Mouse (Mus musculus): ENCODE data around the gene Gphn.
A peak's percentile ranks its signal among the peaks of the same experiment; 100 is the strongest.

DNA sequence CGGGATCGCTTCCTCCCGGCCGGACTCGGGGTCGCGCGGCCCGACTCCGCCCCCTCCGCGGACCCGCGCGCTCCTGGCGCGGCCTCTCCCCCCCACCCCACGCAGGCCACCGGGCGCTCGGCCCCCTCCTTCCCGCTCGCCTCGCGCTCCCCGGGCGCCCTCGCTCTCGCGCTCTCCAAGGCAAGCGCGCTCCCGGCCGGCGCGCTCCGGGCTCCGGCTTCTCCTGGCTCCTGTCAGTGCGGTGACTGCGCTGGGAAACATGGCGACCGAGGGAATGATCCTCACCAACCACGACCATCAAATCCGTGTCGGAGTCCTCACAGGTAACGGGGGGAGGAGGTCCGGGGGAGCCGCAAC lies 318 bp downstream of the Gphn start:
- TF ChIP-seq CTCF (IDR thresholded peaks at IDR 0.05; ENCODE audit: insufficient read depth, low read depth, low read length) (no peak), POLR2A (IDR thresholded peaks at IDR 0.05; ENCODE audit: insufficient read depth, low read depth, low read length) (peak; percentile 34; the same call in 1 of the 2 replicates)

Measured in olfactory bulb, adult 2 months (tissue).